Mouse (Mus musculus) telencephalon, adult 2 months (tissue): ENCODE results near the gene Gng5.
A peak's percentile ranks its signal among the peaks of the same experiment; 100 is the strongest.

Experiments
- DNase-seq: peaks from one replicate; pipeline ENCODE4 v3.0.0-alpha.2; 2011; ENCODE audit warnings: low read depth, low spot score

Gene Gng5

GRCm38 (mm10) chr3:146499431-146500002 lies at the start of gene Gng5, which contains the start of gene Spata1:
TSS of gene Gng5 (plus strand) at chr3:146499807.
TSS of gene Spata1 (minus strand) at chr3:146499753.
- no peak for DNase-seq

GRCm38 (mm10) chr3:146450371-146450841 lies 49.2 kb upstream of the Gng5 start:
- DNase-seq, result peak; percentile 83

- DNase-seq, result no peak
Measured at GRCm38 (mm10) chr3:146451375-146451774, 48.2 kb upstream of the Gng5 start.

- DNase-seq, result no peak
Measured at GRCm38 (mm10) chr3:146462939-146463338, 36.7 kb upstream of the Gng5 start.

- DNase-seq, result no peak
Measured at GRCm38 (mm10) chr3:146469226-146469625, 30.4 kb upstream of the Gng5 start.

- DNase-seq, result no peak
Measured at GRCm38 (mm10) chr3:146472657-146473056, 26.9 kb upstream of the Gng5 start.

- no peak for DNase-seq
Measured at GRCm38 (mm10) chr3:146473741-146474140, 25.9 kb upstream of the Gng5 start.

GRCm38 (mm10) chr3:146474428-146474827 lies 25.2 kb upstream of the Gng5 start:
- no peak for DNase-seq

GRCm38 (mm10) chr3:146482044-146482443 lies 17.6 kb upstream of the Gng5 start:
- DNase-seq, result no peak

- no peak for DNase-seq
Measured at GRCm38 (mm10) chr3:146486464-146486863, 13.1 kb upstream of the Gng5 start.

GRCm38 (mm10) chr3:146494941-146495340 lies 4.7 kb upstream of the Gng5 start:
- DNase-seq, result no peak

GRCm38 (mm10) chr3:146498989-146499388 lies 618 bp upstream of the Gng5 start:
- no peak for DNase-seq

GRCm38 (mm10) chr3:146500003-146500809 lies 599 bp downstream of the Gng5 start:
- DNase-seq, result no peak

- no peak for DNase-seq
Measured at GRCm38 (mm10) chr3:146500810-146501201, 1.2 kb downstream of the Gng5 start.

GRCm38 (mm10) chr3:146501601-146502123 lies 2.1 kb downstream of the Gng5 start:
- no peak for DNase-seq

GRCm38 (mm10) chr3:146506711-146507110 lies 7.1 kb downstream of the Gng5 start:
- DNase-seq, result no peak

- no peak for DNase-seq
Measured at GRCm38 (mm10) chr3:146520226-146520797, 20.7 kb downstream of the Gng5 start.

GRCm38 (mm10) chr3:146520798-146521651 lies 21.4 kb downstream of the Gng5 start, which contains the start of gene Rpf1:
TSS of gene Rpf1 (minus strand) at chr3:146521429.
- DNase-seq, result peak; percentile 96

- no peak for DNase-seq
Measured at GRCm38 (mm10) chr3:146521652-146522020, 22.0 kb downstream of the Gng5 start.

GRCm38 (mm10) chr3:146528335-146528734 lies 28.7 kb downstream of the Gng5 start:
- peak; percentile 12 for DNase-seq

- no peak for DNase-seq
Measured at GRCm38 (mm10) chr3:146534986-146535385, 35.4 kb downstream of the Gng5 start.
